Mouse (Mus musculus) cerebellum, postnatal 10 days (tissue): Measurements from ENCODE around the gene Sox5.

Source experiments
- DNase-seq, 2 experiments: peaks; one replicate each; pipeline ENCODE4 v3.0.0; 2021; ENCODE audit warnings: mixed read lengths in 2 of 2

Sox5 gene

DNA sequence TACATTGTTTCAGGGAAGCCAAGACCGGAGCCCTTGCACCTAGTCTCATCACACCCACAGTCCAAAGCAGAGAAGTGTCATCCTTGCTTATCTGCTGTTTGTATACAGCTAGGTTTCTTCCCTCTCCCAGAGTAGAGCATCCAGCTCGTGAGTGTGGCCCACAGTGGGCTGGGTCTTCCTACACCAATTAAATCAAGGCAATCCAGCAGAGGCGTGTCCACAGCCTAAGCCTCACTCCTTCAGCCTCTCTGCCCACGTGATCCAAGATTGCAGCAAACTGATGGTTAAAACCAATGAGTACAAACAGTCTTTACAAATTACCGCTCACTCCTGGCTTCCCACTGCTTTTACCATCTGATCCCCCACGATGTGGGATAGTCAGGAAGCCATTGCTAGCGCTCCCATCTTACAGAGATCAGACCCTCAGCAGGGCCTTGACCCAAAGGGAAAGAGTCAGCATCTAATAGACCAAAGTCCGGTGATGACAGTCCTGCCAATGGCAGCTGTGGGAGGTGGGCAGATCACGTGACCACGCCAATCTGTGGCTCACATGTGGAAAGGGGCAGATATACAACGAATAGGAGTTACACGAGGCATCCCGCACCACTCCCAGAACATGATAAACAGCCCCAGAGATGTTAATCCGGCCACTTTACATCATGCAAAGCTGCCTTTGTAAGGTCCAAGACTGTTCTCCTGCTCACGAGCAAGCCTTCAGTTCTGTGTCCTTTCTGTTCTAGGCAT, 9.4 kb downstream of the Sox5 start:
- DNase-seq = no peak

DNA sequence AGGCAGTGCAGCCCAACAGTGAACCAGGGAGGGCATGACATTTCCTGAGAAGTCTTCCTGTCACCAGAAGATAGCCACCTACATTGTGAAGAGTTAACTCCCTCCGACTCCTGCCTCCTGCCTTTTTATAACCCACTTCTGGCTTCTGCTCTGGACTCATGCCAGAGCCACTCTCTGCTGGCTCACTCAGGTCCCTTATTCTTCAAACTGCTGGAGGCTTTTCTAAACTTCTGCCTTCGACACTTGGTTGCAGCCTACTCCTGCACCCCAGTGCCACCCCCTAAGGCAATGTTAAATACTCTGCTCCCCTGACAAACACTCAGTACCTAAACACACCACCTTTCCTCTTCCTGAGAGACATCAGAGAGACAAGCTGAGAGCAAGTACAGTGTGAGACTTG, 12.7 kb downstream of the Sox5 start:
- DNase-seq = peak; percentile 19 to 33

GRCm38 (mm10) chr6:144761902-144762301, 19.9 kb downstream of the Sox5 start:
- DNase-seq = no peak

- DNase-seq = no peak
These were observed 22.6 kb downstream of the Sox5 start for GRCm38 (mm10) chr6:144759193-144759592.

DNA sequence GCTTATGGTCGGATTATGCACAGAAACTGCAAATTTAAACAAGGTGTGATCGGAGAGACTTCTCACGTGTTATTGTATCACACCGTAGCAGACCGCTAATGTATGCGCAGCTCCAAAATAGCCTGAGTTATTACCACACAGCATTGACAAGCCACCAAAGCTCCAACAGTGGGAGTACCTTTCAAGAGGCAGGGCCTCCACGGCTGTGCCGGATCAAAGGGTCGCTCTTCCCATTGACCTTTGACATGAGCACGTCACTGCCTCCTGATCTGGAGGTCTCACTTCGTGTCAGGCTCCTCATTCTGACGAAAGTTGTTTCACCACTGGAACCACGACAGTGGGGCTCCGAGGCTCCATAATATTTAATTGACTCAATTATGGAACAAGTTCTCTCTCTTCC, 24.4 kb downstream of the Sox5 start:
- DNase-seq = no peak

GRCm38 (mm10) chr6:144756444-144756843, 25.3 kb downstream of the Sox5 start:
- no peak for DNase-seq

DNA sequence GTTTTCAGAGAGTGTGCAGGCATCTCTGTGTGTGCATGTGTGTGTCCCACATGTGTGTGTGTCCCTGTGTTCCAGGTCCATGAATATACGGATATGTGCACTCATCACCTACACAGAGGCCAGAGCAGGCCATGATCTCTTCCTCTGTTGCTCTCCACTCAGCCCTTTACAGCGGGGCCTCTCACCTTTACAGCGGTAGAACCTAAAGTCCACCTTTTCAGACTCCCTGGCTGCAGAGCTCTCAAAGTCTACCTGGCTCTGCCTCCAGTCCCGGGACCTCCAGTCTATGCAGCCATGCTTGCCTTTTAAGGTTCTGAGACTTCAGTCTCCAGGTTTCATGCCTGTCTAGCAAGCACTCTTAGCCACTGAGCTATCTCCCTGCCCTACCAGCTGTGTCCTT, 26.5 kb downstream of the Sox5 start:
- no peak for DNase-seq

DNA sequence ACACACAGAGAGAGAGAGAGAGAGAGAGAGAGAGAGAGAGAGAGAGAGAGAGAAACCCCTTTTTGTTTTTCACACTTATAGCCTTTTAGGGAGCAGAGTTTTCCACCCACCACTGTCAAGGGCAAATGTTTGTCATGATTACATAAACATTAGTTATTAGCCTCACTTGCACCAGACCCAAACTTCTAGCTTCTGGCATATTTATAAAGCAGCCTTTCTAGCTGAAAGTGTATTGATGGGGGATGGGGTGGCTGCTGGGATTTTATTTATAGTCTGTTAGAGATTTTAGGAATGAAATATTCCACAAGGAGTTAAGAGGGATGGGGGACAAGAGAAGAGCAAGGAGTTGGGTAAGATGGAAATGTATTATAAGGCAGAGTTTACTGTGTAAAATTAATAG, 27.4 kb downstream of the Sox5 start:
- DNase-seq = no peak

- no peak for DNase-seq
These were observed 27.8 kb downstream of the Sox5 start for GRCm38 (mm10) chr6:144753963-144754296.

- no peak for DNase-seq
These were observed 28.4 kb downstream of the Sox5 start for GRCm38 (mm10) chr6:144753225-144753962.

DNA sequence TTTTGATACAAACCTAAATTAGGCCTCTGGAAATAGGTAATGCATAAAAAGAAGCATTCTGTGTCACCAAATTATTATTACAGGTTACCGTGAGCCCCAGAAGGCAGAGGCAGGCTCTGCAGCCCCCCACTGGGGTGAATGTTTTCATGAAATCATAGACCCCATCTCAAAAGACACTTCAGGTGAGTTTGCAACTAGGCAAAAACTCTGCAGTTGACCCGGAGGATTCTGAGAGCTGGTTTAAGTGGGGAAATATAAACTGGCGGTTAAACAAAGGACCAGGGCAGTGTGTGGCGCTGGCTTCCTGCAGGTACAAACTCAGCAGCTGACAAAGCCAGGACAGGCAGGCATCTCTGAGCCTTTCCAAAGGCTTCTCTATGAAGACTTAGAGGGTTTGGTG, 30.2 kb downstream of the Sox5 start:
- DNase-seq = no peak

- DNase-seq = no peak
These were observed 31.6 kb downstream of the Sox5 start for GRCm38 (mm10) chr6:144750197-144750596.

DNA sequence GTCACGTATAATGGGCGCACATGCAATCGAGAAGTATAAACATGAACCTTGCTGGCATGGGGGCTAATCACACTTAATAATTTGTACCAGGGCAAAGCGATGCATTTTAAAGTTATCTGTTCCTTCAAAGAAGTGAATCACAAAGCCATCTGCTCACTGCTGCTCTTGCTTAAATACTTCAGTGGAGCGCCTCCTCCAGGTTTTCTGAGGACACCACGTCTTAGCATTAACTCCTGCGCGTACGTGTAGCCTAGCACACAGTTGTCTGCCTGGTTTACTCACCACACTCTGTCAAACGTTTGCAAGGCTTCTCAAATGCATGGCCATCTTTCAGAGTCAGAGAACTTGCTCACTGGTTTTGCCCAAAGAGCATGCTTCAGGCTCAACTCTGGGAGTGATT, 35.3 kb downstream of the Sox5 start:
- no peak for DNase-seq

GRCm38 (mm10) chr6:144742559-144742958, 39.2 kb downstream of the Sox5 start:
- DNase-seq = no peak

- DNase-seq = no peak
These were observed 40.6 kb downstream of the Sox5 start for GRCm38 (mm10) chr6:144741080-144741655.

GRCm38 (mm10) chr6:144740343-144740742, 41.4 kb downstream of the Sox5 start:
- no peak for DNase-seq

GRCm38 (mm10) chr6:144739753-144740152, 42.0 kb downstream of the Sox5 start:
- DNase-seq = no peak

- DNase-seq = no peak
These were observed 44.0 kb downstream of the Sox5 start for GRCm38 (mm10) chr6:144737786-144738185.

- DNase-seq = no peak
These were observed 50.4 kb downstream of the Sox5 start for GRCm38 (mm10) chr6:144731251-144731970.

DNA sequence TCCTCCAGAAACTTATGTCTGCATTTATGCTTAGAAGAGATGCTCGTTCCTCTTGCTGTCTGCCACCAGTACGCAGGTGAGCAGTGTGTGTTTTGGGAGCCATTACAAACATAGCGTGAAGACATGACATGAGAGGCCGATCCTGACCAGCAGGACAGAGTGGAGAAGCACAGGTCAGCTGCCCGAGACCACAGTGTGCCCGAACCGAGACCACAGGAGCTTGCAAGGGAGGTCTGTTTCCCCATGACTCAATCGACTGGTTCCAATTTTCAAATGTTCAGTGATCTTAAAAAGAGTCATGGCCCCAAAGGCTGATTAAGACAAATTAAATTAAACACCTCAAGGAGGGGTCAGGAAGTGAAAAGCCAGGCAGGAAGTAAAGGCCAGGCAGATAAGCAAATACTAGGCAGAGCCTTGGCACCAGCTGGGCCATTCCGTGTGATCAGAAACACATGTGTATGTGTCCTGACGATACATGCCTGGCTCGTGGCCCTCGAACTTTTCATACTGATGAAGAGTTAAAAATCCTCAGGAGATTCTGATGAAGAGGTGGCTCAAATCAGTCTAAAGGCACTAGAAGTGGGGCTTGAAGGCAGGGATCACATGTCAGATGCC, 58.1 kb downstream of the Sox5 start:
- no peak for DNase-seq

GRCm38 (mm10) chr6:144723024-144723423, 58.8 kb downstream of the Sox5 start:
- no peak for DNase-seq

GRCm38 (mm10) chr6:144720846-144721245, 60.9 kb downstream of the Sox5 start:
- no peak for DNase-seq

- no peak for DNase-seq
These were observed 65.4 kb downstream of the Sox5 start for GRCm38 (mm10) chr6:144716376-144716775.
